Mouse (Mus musculus): ENCODE results near the gene 4930415O20Rik.
A peak's percentile ranks its signal among the peaks of the same experiment; 100 is the strongest.

4930415O20Rik gene

DNA sequence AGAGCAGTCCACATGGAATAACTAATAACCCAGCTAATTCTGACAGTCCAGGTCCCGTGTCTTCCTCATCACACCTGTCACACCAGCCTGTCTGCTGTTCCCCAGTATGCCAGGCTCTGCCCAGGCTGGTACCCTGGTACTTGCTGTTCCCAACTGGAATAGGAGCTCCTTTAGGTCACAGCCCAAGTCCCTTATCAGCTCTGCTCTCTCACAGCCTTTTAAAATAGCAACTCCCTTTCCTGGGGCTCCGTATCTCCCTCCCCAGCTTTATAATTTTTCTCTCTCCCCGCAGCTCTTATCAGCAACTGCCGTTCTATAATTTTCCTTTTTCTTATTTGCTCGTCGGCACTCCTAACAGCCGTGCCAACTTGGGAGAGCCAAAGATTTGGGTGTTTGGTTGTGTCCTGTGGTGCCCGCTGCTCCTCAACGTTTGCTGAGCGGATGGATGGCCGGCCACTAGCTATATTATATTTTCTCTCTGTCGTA, 35.3 kb downstream of the 4930415O20Rik start:
- DNase-seq (ENCODE audit: low read depth, low spot score) = no peak

DNA sequence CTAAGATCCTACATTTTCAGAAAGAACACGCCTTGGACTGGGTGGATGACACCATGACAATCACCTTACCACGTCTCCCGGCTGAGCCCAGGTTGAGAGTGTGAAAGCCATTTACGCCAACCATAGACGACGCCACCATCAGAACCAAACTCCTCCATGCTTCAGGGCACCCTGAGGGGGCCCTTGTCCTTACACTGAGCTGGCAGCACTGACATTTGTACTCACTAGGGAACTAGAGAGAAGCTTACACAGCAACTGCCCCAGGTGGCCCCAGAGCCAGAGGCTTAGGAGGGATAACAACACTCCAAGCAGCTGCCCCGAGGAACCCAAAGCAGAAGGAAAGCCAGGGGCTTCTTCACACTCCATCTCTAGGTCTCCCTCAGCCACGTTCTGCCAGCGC, 35.9 kb downstream of the 4930415O20Rik start:
- no peak for DNase-seq (ENCODE audit: low read depth, low spot score)

DNA sequence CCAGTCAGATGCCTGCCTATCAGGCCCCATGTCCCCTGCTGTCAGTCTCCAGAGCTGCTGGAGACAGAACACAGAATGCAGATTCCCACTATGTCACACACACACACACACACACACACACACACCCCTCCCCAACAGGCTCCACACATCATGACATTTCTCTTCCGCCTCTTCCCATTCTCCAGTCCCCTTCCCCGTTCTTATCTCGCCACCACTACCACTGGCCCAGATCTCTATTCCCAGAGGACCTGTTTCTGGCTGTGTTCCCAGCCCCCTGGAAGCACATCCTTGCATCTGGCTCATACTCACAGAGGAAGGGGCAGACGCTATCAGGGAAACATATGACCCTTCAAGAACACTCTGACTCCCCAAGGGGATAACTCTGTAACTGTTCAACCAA, 36.8 kb downstream of the 4930415O20Rik start:
- DNase-seq (ENCODE audit: low read depth, low spot score) = no peak

DNA sequence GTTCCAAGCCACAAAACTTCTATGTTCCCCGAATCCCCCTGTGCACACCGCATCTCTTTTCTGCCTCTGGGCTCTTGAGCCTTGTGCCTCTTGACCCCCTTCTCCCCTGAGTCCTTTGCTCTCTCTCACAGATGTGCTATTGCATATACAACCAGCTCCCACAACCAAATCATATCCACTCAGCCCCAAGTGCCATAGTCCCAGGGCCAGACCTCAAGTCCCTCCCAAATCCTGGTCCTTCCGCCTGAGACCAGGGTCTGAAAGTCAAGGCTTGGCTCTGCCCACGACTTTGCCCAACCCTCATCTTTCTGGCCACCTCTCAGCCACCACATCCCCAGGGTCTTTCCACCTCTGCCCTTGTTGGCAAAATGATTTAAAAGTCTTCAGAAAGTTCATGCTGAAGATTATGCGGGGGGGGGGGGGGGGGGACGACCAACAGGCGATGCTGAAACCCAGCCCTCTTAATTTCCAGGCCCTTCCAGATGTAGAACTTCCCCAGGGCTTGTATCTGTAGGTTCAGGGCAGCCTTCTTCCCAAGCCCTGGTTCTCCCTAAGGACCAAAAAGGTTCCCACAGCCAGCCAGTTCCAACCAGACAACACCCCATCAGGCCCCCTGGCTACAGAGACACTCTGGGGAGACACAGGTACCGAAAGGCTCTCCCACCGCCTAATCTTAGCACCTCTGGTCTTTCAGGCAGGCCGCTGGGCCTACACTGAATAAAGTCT, 37.4 kb downstream of the 4930415O20Rik start:
- no peak for DNase-seq (ENCODE audit: low read depth, low spot score)

DNA sequence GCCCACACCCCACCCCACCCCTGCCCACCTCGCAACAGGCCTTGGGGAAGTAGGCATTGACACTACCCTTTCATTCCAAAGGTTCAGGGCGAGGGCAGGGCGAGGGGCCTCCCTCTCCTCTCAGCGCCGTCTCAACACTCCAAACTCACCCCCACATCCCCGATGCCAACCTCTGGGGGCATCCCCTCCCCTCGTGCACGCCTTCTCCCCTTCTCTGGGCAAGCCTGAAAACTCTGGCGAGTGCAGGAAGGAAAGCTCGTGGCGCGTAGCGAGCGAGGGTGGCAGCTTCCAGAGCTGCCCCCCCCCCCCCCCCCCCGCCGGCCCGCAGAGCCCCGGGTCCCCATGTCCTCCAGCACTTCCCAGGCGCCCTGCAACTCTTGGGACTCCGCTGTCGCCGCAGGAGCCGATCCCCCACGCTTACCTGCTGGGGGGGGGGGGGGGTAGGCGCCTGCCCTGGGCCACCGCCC, 38.0 kb downstream of the 4930415O20Rik start:
- no peak for DNase-seq (ENCODE audit: low read depth, low spot score)

DNA sequence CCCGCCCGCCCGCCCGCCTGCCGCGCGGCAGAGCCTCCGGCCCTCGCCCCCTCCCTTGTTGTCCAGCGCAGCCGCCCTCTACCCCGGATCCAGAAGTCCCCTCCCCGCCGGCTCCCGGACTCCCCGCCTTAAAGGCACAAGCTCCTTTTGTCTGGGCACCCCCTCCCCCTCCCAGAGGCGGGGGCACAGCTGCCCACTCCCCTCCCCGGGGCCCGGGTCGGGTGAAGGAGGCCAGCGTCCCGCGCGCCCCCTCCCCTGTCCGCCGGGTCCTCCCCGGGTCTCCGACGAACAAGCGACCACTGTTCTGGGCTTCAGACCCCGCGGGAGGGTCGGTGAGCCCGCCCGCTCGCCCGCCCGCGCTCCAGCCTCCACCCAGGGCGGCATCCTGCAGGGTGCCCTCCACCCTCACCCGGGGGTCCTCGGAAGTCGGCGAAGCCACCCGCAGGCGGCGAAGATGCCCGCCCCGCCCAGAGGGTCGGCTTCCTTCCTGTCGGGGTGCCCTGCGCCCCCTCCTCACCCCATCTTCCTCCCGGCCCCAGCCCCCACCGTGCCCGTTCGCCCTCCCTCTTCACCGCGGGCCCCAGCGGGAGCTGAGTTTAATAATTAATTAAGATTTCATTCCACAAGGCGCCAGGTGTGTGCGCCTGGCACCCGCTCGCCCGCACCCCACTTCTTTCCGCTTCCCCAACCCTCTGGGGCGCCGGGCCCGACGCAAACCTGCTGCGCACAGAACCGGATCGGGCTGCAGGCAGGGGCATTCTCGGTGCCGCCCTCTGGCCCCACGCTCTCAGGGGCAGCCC, 38.7 kb downstream of the 4930415O20Rik start, which contains the start of gene Adcy6:
TSS of gene Adcy6 (minus strand) at position 746 of the 800 bp plus-strand sequence.
- DNase-seq (ENCODE audit: low read depth, low spot score) = peak; percentile 73

DNA sequence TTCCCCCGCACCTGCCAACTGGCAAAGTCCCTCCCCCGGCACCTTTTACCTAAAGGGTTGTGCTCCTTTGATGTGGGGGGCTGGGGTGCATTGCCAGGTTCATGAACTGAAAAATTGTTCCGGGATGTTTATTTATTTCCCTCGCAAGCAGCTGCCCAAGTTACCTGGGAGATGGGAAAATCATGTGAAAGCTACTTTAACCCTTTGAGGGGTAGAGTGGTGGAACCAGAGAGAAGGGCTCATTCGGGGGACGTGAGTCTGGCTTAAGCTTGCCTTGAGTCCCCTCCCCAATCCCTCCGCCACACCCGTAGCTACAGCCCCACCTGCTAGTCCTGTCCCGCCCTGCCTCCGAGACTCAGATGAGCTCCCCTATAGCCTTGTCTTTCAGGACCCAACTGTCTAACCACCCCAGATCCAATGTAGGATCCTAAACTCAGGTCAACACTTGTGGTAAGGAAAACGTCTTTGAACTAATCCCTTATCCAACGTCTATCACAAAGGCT, 39.4 kb downstream of the 4930415O20Rik start:
- no peak for DNase-seq (ENCODE audit: low read depth, low spot score)

DNA sequence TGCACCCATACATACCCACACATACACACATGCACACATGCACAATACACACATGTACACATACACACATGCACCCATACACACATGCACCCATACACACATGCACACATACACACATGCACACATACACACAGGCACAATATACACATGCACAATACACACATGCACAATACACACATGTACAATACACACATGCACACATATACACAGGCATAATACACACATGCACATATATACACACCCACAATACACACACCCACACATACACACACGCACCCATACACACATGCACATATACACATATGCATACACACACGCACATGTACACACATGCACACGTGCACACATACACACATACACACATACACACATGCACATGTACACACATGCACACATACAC, 41.4 kb downstream of the 4930415O20Rik start:
- no peak for DNase-seq (ENCODE audit: low read depth, low spot score)

DNA sequence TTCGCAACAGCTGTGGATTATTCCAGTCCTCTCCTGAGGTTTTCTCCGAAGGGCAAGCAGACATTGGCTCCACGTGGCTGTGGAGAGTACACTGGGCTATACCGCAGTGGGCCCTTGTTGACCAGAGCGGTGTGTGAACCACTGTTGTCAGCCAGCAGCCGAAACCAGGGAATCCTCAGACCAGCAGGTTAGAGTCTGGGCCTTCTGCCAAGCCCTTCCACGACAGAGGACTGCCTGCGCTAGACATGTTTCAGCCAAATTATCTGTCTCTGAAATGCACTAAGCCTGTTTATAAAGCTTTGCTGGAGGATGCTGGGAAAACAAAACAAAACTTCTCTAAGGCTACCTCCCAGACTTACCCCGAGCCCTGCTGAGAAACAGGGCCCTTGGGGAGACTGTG, 43.7 kb downstream of the 4930415O20Rik start:
- DNase-seq (ENCODE audit: low read depth, low spot score) = no peak

DNA sequence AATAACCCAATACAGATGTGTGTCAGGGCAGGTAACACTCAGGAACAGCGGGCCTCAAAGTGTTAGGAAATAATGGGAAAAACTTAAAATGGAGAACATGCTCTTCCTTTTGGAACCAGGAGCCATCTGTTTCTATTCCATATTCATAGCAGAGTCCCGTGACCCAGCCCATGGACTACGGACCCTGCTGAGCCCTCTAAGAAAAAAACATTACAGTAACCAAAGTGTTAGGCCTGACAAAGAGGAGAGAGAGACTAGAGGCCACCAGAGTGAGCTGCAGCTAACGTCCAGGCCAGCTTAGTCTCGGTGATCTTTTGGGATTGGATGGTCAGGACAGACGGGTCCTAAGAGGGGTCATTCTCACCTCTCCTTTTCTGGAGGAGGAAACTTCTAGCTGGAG, 44.2 kb downstream of the 4930415O20Rik start:
- no peak for DNase-seq (ENCODE audit: low read depth, low spot score)

DNA sequence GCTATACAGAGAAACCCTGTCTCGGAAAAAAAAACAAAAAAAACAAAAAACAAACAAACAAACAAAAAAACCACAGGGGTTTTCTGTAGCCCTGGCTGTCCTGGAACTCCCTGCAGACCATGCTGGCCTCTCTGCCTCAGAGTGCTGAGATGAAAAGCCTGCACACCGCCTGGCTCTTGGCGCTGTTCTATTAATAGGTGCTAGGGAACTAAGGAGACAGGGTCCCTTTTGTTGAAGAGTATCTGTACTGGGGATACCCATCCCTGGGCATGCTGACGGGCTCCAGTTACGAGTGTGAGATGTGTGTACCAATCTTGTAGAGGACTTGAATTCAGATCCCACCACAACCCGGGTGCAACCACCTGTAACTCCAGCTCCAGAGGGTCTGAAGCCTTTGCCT, 44.9 kb downstream of the 4930415O20Rik start:
- DNase-seq (ENCODE audit: low read depth, low spot score) = no peak

DNA sequence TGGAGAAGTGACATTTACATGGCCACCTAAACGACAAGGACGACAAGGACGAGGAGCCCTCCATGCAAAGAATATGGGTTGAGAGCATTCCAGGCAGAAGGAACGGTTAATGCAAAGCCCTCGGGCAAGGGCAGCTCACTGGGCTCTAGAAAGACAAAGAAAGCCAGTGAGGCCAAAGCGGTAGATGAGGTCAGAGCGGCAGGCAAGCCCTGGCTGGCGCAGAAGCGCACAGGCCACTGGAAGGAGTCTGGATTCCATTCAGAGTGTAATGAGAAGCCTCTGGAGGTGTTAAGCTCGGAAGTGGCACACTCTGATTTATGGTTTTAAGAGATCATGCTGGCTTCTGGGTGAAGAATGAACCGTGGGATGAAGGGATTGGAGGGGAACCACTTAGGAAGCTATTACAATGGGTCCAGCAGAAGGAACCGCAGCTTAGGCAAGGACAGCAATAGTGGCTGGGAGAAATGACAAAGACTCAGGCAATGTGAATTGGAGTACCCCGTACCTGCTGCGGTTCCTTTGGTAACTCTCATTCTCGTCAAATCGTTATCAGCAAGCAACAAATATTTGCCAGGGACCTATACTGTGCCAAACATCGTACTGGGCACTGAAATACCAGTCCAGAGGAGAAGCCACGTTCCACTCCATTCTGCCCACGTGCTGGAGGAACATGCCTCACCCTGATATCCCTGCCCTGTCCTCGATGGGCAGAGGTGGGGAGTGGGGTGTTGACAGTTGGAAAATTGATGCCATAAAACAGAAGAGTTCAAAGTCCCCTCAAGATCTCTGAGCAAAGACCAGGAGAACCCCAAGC, 45.8 kb downstream of the 4930415O20Rik start:
- no peak for DNase-seq (ENCODE audit: low read depth, low spot score)

DNA sequence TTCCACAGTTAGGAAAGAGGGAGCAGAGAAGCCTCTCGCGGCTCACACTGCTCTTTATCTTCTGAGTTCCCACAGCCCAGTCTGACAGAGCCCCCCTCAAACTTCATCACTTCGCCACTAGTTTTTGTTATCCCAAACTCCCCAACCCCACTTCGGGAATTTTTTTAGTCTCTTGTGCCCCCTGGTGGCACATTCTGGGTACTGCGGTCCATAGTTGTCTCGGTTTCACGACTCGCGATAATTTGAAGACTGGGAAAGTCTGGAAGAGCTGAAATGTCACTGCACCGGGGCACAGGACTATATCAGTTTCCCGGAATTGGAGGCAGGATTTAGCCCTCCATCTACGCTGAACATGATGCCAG, 46.4 kb downstream of the 4930415O20Rik start:
- no peak for DNase-seq (ENCODE audit: low read depth, low spot score)

DNA sequence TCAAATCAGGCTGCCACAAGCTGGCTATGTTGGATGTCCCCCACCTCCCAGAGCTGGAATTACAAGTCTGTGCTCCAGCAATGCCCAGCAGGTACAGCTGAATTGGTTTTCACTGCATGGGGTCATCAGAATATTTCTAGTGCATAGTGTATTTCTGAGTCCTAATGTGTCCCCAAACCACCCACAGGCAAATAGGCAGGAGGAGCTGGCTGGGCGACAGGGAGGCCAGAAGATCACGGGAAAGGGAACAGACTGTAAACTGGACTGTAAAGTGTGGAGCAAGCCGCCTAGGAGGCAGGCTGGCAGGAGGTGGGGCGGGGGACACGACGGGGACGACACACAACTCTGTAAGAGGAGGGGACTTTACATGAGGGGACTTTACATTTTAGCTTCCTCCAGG, 51.4 kb downstream of the 4930415O20Rik start:
- DNase-seq (ENCODE audit: low read depth, low spot score) = no peak

DNA sequence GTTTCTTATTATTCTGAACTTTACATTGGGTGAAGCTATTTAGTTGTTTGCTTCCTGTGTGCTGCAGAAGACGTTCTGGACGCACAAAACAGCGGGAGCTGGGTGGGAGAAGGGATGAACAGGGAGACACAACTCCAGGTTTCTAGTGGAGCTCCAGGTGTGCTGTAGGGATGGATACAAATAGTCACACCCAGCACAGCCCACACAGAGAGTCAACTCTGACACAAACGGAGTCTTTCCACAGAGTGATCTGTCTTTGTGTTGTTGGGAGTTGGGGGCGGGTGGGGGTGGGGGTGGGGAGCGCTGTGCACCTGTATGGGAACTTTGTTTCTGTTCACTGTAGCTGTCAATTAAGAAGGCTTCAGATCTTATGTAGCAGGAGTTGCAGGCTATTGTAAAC, 51.9 kb downstream of the 4930415O20Rik start:
- no peak for DNase-seq (ENCODE audit: low read depth, low spot score)

DNA sequence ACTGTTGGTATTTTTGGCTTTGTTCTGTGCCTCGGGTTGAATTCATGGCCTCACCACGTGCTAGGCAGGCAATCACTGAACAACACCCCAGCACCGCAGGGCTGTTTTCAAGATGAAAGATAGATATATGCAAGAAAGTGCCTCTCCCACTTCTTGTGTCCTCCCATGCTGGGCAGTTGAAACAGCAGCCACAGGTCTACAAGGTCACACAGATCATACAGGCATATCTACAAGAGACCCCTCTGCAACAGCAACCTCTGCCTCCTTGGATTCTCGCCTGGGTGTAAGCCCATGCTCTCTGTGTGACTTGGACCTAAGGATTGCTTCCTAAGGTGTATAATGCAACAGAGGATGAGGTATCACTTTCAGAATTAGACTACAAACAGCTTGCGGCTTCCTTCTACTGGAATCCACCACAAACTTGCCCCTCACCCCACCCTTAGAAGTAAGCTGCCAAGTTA, 52.6 kb downstream of the 4930415O20Rik start:
- DNase-seq (ENCODE audit: low read depth, low spot score) = no peak

DNA sequence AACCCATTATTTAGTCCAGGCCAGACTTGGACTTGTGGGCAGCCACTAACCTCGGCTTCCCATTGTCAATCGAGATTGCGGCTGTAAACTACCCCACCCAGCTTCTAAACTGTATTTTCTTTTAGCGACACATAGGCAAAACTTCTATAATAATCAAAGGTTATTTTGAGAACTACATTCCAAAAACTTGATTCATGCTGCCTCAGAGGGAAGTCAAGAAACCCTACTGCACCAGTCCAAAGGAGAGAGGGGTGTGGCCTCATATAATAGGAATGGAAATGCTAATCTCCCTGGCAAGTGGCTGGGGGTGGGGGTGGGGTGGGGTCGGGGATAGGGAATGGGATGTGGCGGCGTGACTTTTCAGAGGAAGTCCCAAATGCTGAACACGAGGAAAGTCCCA, 55.3 kb downstream of the 4930415O20Rik start:
- no peak for DNase-seq (ENCODE audit: low read depth, low spot score)

DNA sequence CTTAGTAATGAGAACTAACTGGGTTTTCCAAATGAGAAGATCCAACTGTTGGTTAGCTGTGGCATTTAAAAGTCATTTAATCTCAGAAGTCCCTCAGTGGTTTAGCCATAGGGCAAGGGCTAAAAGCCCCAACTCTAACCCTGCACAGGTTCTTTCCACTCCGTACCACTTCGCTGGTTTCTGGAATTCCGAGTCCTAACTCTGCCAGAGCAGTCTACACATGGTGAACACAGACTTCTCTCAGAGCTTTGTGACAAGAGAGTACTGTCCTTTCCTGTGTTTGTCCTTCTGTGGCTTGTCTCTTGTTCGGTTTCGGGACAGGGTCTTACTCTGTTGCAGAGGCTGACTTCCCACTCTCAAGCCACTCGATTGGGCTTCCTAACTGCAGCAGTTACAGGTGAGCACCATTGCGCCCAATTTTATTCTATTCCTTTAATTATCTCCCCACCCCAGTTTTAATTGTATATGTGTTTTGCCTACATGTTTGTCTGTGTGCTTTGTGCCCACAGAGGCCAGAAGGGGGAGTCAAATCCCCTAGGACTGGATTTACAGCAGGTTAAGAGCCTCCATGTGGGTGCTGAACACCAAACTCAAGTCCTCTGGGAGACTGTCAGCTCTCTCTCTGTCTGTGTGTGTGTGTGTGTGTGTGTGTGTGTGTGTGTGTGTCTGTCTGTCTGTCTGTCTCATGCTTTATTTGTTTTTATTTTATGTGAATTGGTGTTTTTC, 55.8 kb downstream of the 4930415O20Rik start:
- no peak for DNase-seq (ENCODE audit: low read depth, low spot score)

DNA sequence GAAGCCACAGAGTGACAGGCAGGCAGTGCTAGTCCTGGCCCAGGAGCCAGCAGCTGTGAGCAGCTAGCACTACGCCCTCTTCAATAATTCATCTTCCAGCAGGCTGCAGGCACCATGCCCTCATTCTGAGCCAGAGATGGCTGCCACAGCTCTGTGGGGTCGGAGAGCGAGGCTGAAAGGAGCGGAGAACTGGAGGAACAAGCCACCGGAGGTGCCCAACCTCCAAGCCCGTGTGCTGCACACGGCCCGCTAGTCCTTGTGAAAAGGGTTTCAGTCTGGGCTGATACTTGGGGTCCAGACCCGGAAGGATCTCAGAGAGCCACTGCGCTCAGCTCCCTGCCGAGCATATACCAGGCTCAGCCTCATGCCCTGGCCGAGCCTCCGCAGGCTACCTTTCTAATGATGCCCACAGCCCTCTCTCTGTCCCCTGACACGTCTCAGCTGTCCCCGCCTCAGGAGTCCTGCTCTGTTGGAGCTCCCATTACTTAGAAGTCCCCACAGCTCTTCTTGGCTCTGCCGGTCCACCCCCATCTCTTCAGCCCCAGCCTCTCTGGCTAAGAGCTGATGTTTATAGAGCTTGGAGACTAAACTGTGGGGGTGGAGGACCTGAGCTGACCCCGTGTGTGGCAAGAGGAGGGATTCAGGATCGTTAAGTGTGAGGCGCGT, 57.9 kb downstream of the 4930415O20Rik start:
- no peak for DNase-seq (ENCODE audit: low read depth, low spot score)

DNA sequence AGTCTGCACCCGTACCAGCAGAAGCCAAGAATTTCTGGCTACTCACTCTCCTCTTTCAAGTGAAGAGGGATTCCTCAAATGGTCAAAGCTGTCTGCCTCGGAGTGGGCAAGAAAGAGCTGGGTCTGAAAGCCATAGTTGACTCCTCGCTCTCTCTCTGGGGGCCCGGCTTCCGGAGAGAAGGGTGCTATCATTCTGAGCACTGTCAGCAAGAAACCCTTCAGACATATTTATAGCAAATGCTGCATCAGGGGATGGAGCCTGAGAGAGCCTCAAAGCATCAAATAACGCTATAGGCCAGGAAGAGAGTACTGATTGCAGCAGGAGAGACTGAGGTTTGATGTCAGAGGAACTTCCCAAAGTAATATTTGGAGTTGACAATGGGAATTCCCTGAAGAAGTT, 58.7 kb downstream of the 4930415O20Rik start:
- no peak for DNase-seq (ENCODE audit: low read depth, low spot score)
